Mouse (Mus musculus) heart, postnatal 0 days (tissue): ENCODE data around the gene Islr2.

ENCODE experiments used
- CTCF ChIP-seq: IDR thresholded peaks from 2 replicates; pipeline ENCODE4 v1.5.1; 2016; ENCODE audit warnings: antibody characterized with exemption, control low read depth, low read depth
- EP300 ChIP-seq: IDR thresholded peaks from 2 replicates; pipeline ENCODE4 v1.6.1; 2016; ENCODE audit warnings: antibody characterized with exemption, low read depth

GRCm38 (mm10) chr9:58158541-58159311 is 45.4 kb downstream of the Islr2 start:
- TF ChIP-seq CTCF (no peak), EP300 (no peak)
